Mouse (Mus musculus) retina, adult 2 months (tissue): ENCODE results near the gene Asb16.

Experiments
- DNase-seq: peaks from one replicate; pipeline ENCODE4 v3.0.0-alpha.2; 2012; ENCODE audit warnings: low read depth, low spot score

Gene Asb16

GRCm38 (mm10) chr11:102268520-102269244 is at the start of gene Asb16:
TSS of gene Asb16 (plus strand) at chr11:102268743.
- DNase-seq: no peak

- peak; percentile 87 for DNase-seq
Observed at GRCm38 (mm10) chr11:102218783-102219182, 49.8 kb upstream of the Asb16 start.

- DNase-seq: no peak
Observed at GRCm38 (mm10) chr11:102219247-102219993, 49.1 kb upstream of the Asb16 start.

- DNase-seq: no peak
Observed at GRCm38 (mm10) chr11:102219994-102220346, 48.6 kb upstream of the Asb16 start.

DNA sequence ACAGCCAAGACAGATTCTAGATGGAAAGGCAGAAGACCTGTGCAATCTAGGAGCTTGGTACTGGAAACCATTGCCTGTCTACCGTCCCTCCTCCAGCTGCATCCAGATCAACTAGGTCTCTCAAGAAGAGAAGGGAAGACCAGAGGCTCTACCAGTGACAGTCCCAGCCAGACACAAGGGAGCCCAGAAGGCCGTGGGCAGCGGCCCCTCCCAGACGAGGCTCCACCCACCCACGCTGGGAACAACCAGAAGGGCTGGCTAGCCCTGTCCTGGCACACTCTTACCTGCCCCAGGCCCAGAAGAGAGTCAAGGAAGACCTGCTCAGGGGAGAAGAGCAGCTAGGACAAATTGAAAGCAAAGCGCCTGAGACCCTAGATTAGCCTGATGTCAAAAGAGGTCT is 48.1 kb upstream of the Asb16 start:
- no peak for DNase-seq

DNA sequence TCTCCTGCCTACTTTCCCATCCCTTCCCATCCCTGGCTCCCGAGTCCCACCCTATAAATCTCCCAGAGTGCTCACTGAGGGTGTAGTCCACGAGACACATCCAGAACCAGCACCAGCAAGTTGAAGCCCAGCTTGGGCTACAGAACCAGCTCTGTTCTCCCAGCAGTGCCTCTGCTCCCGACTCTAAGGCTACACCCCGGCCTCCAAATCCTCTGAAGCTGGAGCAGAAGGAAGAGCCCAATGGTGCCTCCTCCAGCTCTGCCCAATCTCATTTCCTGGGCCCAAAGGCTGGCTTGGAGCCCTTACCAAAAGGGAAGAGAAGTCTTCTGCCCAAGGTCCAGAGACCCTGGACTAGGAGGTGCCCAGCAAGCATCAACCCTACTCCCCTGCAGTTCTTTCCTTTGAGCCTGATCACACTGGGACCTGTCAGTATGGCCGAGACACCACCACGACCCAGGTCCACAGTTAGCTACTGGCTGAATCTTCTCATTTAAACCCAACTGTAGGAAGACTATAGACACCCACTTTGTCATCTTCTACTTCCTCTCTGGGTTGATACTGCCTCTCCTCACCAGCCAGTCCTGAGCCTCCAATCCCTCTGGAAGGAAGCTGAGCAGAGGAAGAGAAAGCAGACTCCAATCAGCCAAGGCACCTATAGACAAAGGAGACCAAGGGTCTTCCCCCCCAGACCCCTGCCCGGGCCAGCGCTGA is 47.1 kb upstream of the Asb16 start:
- no peak for DNase-seq

GRCm38 (mm10) chr11:102221954-102222351 is 46.6 kb upstream of the Asb16 start:
- no peak for DNase-seq

DNA sequence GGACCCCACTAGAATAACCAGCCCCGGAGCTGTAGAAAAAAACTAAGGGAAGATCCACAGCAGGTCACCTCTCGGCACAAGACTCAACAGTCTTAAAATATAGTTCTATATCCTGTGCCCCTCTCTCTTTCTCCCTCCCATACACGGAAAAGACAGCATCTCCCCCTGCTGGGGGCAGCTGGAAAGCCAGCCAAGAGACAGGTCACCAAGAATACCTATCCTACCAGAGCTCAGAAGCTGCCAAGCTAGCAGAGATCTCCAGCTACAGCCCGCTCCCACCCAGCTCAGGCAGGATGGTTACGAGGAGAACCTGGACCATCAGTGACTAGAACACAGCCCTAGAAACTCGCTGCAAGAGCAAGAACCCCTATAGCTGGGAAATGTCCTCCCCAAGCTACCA is 45.4 kb upstream of the Asb16 start:
- DNase-seq: no peak

- no peak for DNase-seq
Observed at GRCm38 (mm10) chr11:102224686-102225085, 43.9 kb upstream of the Asb16 start.

- DNase-seq: no peak
Observed at GRCm38 (mm10) chr11:102225221-102225620, 43.3 kb upstream of the Asb16 start.

- no peak for DNase-seq
Observed at GRCm38 (mm10) chr11:102226067-102226978, 42.2 kb upstream of the Asb16 start.

DNA sequence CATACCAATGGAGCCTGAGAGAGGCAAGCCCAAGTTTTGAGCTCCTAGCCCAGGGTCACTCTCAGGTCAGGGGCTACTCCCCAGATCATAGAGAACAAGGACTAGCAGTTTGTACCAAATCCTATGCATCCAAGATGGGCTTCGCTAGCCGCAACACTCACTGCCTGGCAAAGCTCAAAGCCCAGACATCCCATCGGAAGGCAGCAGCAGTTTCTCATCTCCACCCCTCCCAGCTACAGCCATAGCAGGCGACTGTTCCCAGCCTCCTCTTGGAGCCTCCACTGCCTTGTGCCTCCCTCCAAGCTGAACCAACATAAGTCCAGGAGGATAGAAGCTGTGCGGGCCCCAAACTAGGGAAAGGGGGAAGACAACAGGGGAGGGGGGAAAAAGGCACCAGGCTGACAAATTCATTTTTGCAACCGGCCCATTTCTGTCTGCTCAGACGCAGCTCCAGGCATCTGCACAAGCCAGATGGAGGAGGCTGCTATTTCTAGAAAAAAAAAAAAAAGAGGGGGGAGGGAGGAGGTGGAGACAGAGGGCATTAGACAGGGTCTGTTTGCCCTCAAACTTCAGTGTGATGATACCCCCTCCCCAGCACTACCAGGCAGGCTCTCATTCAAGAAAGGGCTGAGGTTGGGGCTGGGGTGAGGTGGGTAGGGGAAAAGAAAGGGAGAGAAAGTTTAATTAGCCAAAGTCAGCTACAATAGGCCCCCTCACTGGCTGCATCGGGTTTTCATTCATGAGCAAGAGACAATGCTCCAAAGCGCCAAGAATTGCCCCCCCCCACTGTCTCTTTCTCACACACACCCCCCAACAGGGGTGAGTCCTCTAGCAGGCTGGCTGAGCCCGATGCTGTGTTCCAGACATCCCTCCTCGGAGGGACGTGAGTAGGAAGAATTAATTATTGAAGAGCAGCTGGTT is 41.0 kb upstream of the Asb16 start:
- no peak for DNase-seq

- DNase-seq: no peak
Observed at GRCm38 (mm10) chr11:102228191-102228545, 40.4 kb upstream of the Asb16 start.

- no peak for DNase-seq
Observed at GRCm38 (mm10) chr11:102228646-102229268, 39.8 kb upstream of the Asb16 start.

DNA sequence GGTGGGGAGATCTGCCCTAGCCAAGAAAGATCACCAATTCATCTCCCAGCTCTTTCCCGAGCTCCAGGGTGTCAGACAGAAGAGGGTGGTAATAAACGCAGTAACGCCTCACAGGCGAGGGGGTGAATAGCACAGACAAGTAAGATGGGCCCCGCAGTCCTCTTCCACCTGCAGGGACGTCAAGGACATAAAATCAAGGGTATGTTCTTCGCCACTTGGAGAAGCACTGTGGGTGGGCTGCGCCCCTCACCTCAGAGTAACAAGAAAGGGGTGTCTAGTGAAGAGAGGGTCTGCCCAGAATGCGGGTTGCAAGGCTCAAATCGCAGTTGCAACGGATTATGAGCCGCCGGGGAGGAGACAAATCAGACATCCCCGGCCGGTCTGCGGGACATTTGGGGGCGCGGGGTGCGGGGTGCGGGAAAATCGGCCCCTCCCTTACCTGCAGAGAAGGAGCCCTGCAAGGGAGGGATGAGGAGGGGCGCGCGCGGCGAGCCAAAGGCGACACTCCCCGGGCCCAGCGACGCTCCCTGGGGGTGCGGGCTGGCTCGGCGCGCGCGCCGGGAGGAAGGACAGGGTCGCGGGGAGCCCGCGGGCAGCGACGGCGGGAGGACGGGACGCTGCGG is 39.1 kb upstream of the Asb16 start:
- DNase-seq: no peak

- DNase-seq: peak; percentile 98
Observed at GRCm38 (mm10) chr11:102230006-102230741, 38.4 kb upstream of the Asb16 start, which contains the start of gene Hdac5. TSS of gene Hdac5 (minus strand) at chr11:102230166.

- DNase-seq: no peak
Observed at GRCm38 (mm10) chr11:102236022-102236421, 32.5 kb upstream of the Asb16 start.

DNA sequence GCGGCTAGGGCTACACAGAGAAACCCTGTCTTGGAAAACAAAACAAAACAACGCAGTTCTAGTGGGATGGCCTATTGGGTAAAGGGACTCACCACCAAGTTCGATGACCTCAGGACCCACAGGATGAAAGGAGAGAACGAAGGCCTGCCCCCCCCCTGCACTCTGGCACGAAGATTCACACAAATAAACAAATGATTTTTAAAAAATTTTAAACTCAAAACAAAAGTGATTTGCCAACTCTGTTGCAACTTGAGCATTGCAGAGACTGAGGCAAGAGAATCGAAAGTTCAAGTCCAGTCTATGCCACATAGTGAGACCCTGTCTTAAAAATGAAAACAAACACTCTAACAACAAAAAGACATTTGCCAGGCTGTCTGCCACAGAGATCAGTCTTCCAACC is 27.9 kb upstream of the Asb16 start:
- no peak for DNase-seq

DNA sequence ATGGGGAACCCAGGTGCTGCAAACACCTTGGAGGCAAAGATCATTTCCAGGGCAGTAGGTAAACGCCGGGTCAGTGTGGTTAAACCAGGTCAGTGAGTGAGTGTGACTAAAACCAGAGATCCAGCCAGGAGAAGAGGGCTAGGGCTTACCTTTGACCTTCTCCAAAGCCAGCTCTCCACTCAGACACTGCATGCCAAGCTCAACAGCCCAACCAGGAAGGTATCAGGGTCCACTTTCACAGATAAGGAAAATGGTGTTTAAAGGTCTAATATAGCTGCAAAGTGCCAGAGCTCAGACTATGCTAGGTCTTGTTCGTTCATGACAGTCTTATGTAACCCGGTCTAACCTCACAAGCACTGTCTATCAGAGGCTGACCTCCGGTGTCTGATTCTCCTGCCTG is 27.3 kb upstream of the Asb16 start:
- no peak for DNase-seq
